In the genomic region with DNA sequence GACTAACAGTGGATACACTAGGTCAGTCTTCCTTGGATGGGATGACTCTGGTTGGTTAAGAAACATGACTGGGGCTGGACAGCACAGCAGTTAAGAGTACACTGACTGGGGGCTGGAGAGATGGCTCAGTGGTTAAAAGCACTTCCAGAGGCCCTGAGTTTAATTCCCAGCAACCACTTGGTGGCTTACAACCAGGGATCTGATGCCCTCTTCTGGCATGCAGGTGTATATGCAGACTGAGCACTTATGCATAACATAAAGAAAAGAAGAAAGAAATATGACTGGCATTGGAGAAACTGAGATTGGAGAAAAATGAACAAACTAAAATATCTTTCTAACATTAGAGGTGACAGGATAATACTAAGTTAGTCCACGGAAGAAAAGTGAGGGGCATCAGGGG, we compare ENCODE assay signal across 31 mouse cellular contexts. TPM values are rescaled to one million over a fixed set of nuclear protein-coding genes. Genes with fewer than 3 reads are reported as not detected.
DNase-seq lines count a peak whose midpoint lies in the region; ATAC-seq and TF ChIP-seq lines count a peak whose summit lies in the region.
"Had no signal": no experiment of that assay in that cellular context is flagged by ENCODE, and none has a peak within 500 bp of the region (broad histone marks: within the 10 kb centered on the region; RNA-seq: fewer than 3 reads in every experiment).

No protein-coding gene starts in this region.

- no peaks in the 10 kb centered on the region for H3K27me3 ChIP-seq in kidney, postnatal 0 days (ENCODE audit: insufficient read depth, low read length)
- no peaks in the 10 kb centered on the region for H3K27me3 ChIP-seq in midbrain, postnatal 0 days (ENCODE audit: insufficient read depth, low read length)
- no peaks in the 10 kb centered on the region for H3K27me3 ChIP-seq in midbrain, embryonic 11.5 days (ENCODE audit: control insufficient read depth, insufficient read depth, low read length)
- no peaks in the 10 kb centered on the region for H3K27me3 ChIP-seq in Patski
- H3K27me3 ChIP-seq in neural tube, embryonic 15.5 days (replicated peaks): no peaks in the 10 kb centered on the region
- H3K27me3 ChIP-seq: embryonic facial prominence, embryonic 13.5 days; forebrain, embryonic 13.5 days; limb, embryonic 13.5 days; liver, embryonic 15.5 days; midbrain, embryonic 12.5 days had no signal

- CTCF ChIA-PET in Patski (lab: Charles Lee): no interaction called here

- intact Hi-C loops in heart, postnatal 10 days (cut with DNase I): no loop called here

- no peak overlapping the region for H3K9ac ChIP-seq in kidney, postnatal 0 days (ENCODE audit: low read depth, low read length)
- no peak overlapping the region for H3K9ac ChIP-seq in midbrain, postnatal 0 days (replicated peaks; ENCODE audit: low read length, poor library complexity, severe bottlenecking)
- no peak overlapping the region for H3K9ac ChIP-seq in midbrain, embryonic 11.5 days (ENCODE audit: low read length)
- H3K9ac ChIP-seq in neural tube, embryonic 15.5 days (replicated peaks): no peak overlapping the region
- H3K9ac ChIP-seq: embryonic facial prominence, embryonic 13.5 days; forebrain, embryonic 13.5 days; limb, embryonic 13.5 days; liver, embryonic 15.5 days; midbrain, embryonic 12.5 days had no signal

- no peak overlapping the region for H3K27ac ChIP-seq in kidney, postnatal 0 days
- no peak overlapping the region for H3K27ac ChIP-seq in midbrain, postnatal 0 days (ENCODE audit: low read depth, low read length)
- no peak overlapping the region for H3K27ac ChIP-seq in midbrain, embryonic 11.5 days (ENCODE audit: low read depth, low read length)
- no peak overlapping the region for H3K27ac ChIP-seq in neural tube, embryonic 15.5 days (replicated peaks)
- H3K27ac ChIP-seq: embryonic facial prominence, embryonic 13.5 days; forebrain, embryonic 13.5 days; hindbrain, postnatal 0 days; limb, embryonic 13.5 days; liver, embryonic 15.5 days; midbrain, embryonic 12.5 days had no signal

- H3K36me3 ChIP-seq in kidney, postnatal 0 days (ENCODE audit: insufficient read depth, low read length): peaks cover 43% of the 10 kb centered on the region
- H3K36me3 ChIP-seq in midbrain, postnatal 0 days (ENCODE audit: insufficient read depth, low read length): peaks cover 43% of the 10 kb centered on the region
- H3K36me3 ChIP-seq in midbrain, embryonic 11.5 days (ENCODE audit: control insufficient read depth, insufficient read depth, low read length): peaks cover 17% of the 10 kb centered on the region; the same call in 1 of the 2 replicates
- peaks cover 73% of the 10 kb centered on the region for H3K36me3 ChIP-seq in neural tube, embryonic 15.5 days

- no peak for ATAC-seq in kidney, postnatal 0 days (replicated peaks; ENCODE audit: low FRiP score, low read depth)
- ATAC-seq in midbrain, postnatal 0 days (ENCODE audit: low FRiP score): no peak
- no peak for ATAC-seq in midbrain, embryonic 11.5 days (ENCODE audit: low FRiP score)
- ATAC-seq in Patski: no peak
- ATAC-seq in neural tube, embryonic 15.5 days (ENCODE audit: low FRiP score): no peak
- ATAC-seq: forebrain, embryonic 13.5 days; hindbrain, postnatal 0 days had no signal

- TF ChIP-seq CTCF in kidney, postnatal 0 days (IDR thresholded peaks at IDR 0.05; ENCODE audit: low read depth): peak; percentile 27; the same call in 1 of the 2 replicates
- TF ChIP-seq CTCF in midbrain, postnatal 0 days (IDR thresholded peaks at IDR 0.05): 0 out of 2 replicates have a peak, but pooled peaks have one; percentile 4
- peak; percentile 50 for TF ChIP-seq CTCF in Patski (IDR thresholded peaks at IDR 0.05)

- H3K9me3 ChIP-seq in kidney, postnatal 0 days (replicated peaks; ENCODE audit: low read length): no peaks in the 10 kb centered on the region
- no peaks in the 10 kb centered on the region for H3K9me3 ChIP-seq in midbrain, postnatal 0 days (ENCODE audit: low read length)
- H3K9me3 ChIP-seq in midbrain, embryonic 11.5 days (ENCODE audit: control insufficient read depth, low read length): no peaks in the 10 kb centered on the region
- H3K9me3 ChIP-seq in neural tube, embryonic 15.5 days (replicated peaks): no peaks in the 10 kb centered on the region
- H3K9me3 ChIP-seq: embryonic facial prominence, embryonic 13.5 days; forebrain, embryonic 13.5 days; limb, embryonic 13.5 days; liver, embryonic 15.5 days; midbrain, embryonic 12.5 days had no signal

- no peak overlapping the region for H3K4me2 ChIP-seq in kidney, postnatal 0 days (ENCODE audit: low read length)
- H3K4me2 ChIP-seq in midbrain, postnatal 0 days (ENCODE audit: low read depth, low read length, poor library complexity, severe bottlenecking): no peak overlapping the region
- no peak overlapping the region for H3K4me2 ChIP-seq in midbrain, embryonic 11.5 days
- H3K4me2 ChIP-seq in neural tube, embryonic 15.5 days: no peak overlapping the region
- H3K4me2 ChIP-seq: embryonic facial prominence, embryonic 13.5 days; forebrain, embryonic 13.5 days; heart, embryonic 11.5 days; limb, embryonic 13.5 days; liver, embryonic 15.5 days; midbrain, embryonic 12.5 days had no signal

- in situ Hi-C loops in Patski (cut with MboI; ENCODE audit: low pct_unique_long_range_greater_than_20kb): no loop called here

- POLR2A ChIA-PET in Patski (lab: Charles Lee): no interaction called here

- WGBS in kidney, postnatal 0 days: 91% methylated on average over 1 of the region's 1 CpGs
- WGBS in midbrain, postnatal 0 days: 94% methylated on average over 1 of the region's 1 CpGs
- 100% methylated on average over 1 of the region's 1 CpGs for WGBS in midbrain, embryonic 11.5 days
- WGBS in neural tube, embryonic 15.5 days: 96% methylated on average over 1 of the region's 1 CpGs

- no peak overlapping the region for H3K4me3 ChIP-seq in kidney, postnatal 0 days (replicated peaks; ENCODE audit: low read depth, low read length)
- H3K4me3 ChIP-seq in midbrain, postnatal 0 days (ENCODE audit: low read depth, low read length): no peak overlapping the region
- H3K4me3 ChIP-seq in midbrain, embryonic 11.5 days (ENCODE audit: low read depth, low read length): no peak overlapping the region
- no peak overlapping the region for H3K4me3 ChIP-seq in neural tube, embryonic 15.5 days (replicated peaks)
- H3K4me3 ChIP-seq: embryonic facial prominence, embryonic 13.5 days; erythroblast, embryonic 14.5 days; forebrain, embryonic 13.5 days; limb, embryonic 13.5 days; liver, embryonic 15.5 days; midbrain, embryonic 12.5 days had no signal

- no peaks in the 10 kb centered on the region for H3K4me1 ChIP-seq in kidney, postnatal 0 days (replicated peaks; ENCODE audit: insufficient read depth, low read length)
- H3K4me1 ChIP-seq in midbrain, postnatal 0 days (ENCODE audit: insufficient read depth, low read length): no peaks in the 10 kb centered on the region
- H3K4me1 ChIP-seq in midbrain, embryonic 11.5 days (ENCODE audit: control insufficient read depth, insufficient read depth, low read length): no peaks in the 10 kb centered on the region
- H3K4me1 ChIP-seq in neural tube, embryonic 15.5 days: no peaks in the 10 kb centered on the region
- H3K4me1 ChIP-seq: embryonic facial prominence, embryonic 13.5 days; forebrain, embryonic 13.5 days; limb, embryonic 13.5 days; liver, embryonic 15.5 days; midbrain, embryonic 12.5 days had no signal

- no peak for DNase-seq in kidney, postnatal 0 days (ENCODE audit: low spot score)
- DNase-seq in kidney, postnatal 4 days: no peak
- DNase-seq in midbrain, postnatal 0 days (ENCODE audit: low spot score): no peak
- no peak for DNase-seq in midbrain, embryonic 11.5 days (ENCODE audit: low spot score, missing footprints)
- no peak for DNase-seq in Patski (ENCODE audit: low read depth, low spot score)
- no peak for DNase-seq in heart, postnatal 10 days
- DNase-seq: adrenal gland, postnatal 14 days; cerebellum, adult 8-10 months; cerebellum, postnatal 36 days; embryo, embryonic 11 days; kidney, adult 11 months; layer of hippocampus, postnatal 36 days; retina, postnatal 1 day; right cerebral cortex, postnatal 25 days; spleen, adult 18-20 months; thymus, postnatal 25 days had no signal

RNA-seq across cellular contexts. Expression of gene Slc5a10, which starts 19.9 kb away (rescaled TPM):
- 19.6 and 21.2 TPM in 2 replicates for polyA plus RNA-seq in kidney, postnatal 0 days (2015; fragmentation: Nextera tagmentation; extraction: Ambion mirVana)
- not detected in 2 replicates for total RNA-seq in midbrain, postnatal 0 days (2014; rRNA removed)
- 0.09 and 0.19 TPM in 2 replicates for polyA plus RNA-seq in midbrain, postnatal 0 days (2015; fragmentation: Nextera tagmentation; extraction: Ambion mirVana)
- polyA plus RNA-seq in midbrain, embryonic 11.5 days (2014; fragmentation: Nextera tagmentation; extraction: Ambion mirVana): not detected in 2 replicates
- not detected for polyA plus RNA-seq in Patski (2021)
- polyA plus RNA-seq in neural tube, embryonic 15.5 days (2015; fragmentation: Nextera tagmentation; extraction: Ambion mirVana): not detected in 2 replicates
- not detected for total RNA-seq in heart, postnatal 10 days (2021)
- total RNA-seq: adrenal gland, postnatal 14 days; gastrocnemius, adult 18-20 months; monocyte, adult 5-6 weeks had no signal
- polyA plus RNA-seq: embryonic facial prominence, embryonic 13.5 days; erythroblast, embryonic 14.5 days; forebrain, embryonic 13.5 days; heart, embryonic 11.5 days; heart, postnatal 0 days; liver, embryonic 15.5 days; midbrain, embryonic 12.5 days; neural tube, embryonic 11.5 days; stomach, embryonic 14.5 days had no signal

RNA-seq across cellular contexts. Expression of gene Prpsap2, which starts 21.4 kb away (rescaled TPM):
- 27.8 and 28.2 TPM in 2 replicates for polyA plus RNA-seq in kidney, postnatal 0 days (2015; fragmentation: Nextera tagmentation; extraction: Ambion mirVana)
- total RNA-seq in midbrain, postnatal 0 days (2014; rRNA removed): 46.7 and 48.4 TPM in 2 replicates
- 42.1 and 43.5 TPM in 2 replicates for polyA plus RNA-seq in midbrain, postnatal 0 days (2015; fragmentation: Nextera tagmentation; extraction: Ambion mirVana)
- 51.7 and 55.4 TPM in 2 replicates for polyA plus RNA-seq in midbrain, embryonic 11.5 days (2014; fragmentation: Nextera tagmentation; extraction: Ambion mirVana)
- 32.7 TPM for polyA plus RNA-seq in Patski (2021)
- 43.1 and 49.8 TPM in 2 replicates for polyA plus RNA-seq in neural tube, embryonic 15.5 days (2015; fragmentation: Nextera tagmentation; extraction: Ambion mirVana)
- total RNA-seq in heart, postnatal 10 days (2021): 1 to 10 TPM; 8.5 to 9.6 TPM

RNA-seq across cellular contexts. Expression of gene Fam83g, which starts 56.6 kb away (rescaled TPM):
- polyA plus RNA-seq in kidney, postnatal 0 days (2015; fragmentation: Nextera tagmentation; extraction: Ambion mirVana): 2.7 and 2.9 TPM in 2 replicates
- 0.60 TPM in 1 of 2 replicates, not detected in the other for total RNA-seq in midbrain, postnatal 0 days (2014; rRNA removed)
- 0.06 and 0.16 TPM in 2 replicates for polyA plus RNA-seq in midbrain, postnatal 0 days (2015; fragmentation: Nextera tagmentation; extraction: Ambion mirVana)
- polyA plus RNA-seq in midbrain, embryonic 11.5 days (2014; fragmentation: Nextera tagmentation; extraction: Ambion mirVana): 0.19 and 0.59 TPM in 2 replicates
- polyA plus RNA-seq in Patski (2021): not detected
- 0.27 and 1.1 TPM in 2 replicates for polyA plus RNA-seq in neural tube, embryonic 15.5 days (2015; fragmentation: Nextera tagmentation; extraction: Ambion mirVana)
- total RNA-seq in heart, postnatal 10 days (2021): under 1 TPM; 0.12 to 0.29 TPM
- total RNA-seq: layer of hippocampus, postnatal 36 days; left cerebral cortex, postnatal 25 days; monocyte, adult 5-6 weeks had no signal

Comparison
In these comparisons a context has a peak if more than half of its experiments do, and no peak if none do; other contexts are left out.
1. RNA of gene Slc5a10, which starts 19.9 kb away (polyA plus RNA-seq): 19.6 to 21.2 TPM in kidney, postnatal 0 days; 0.09 to 0.19 TPM in midbrain, postnatal 0 days, not detected in midbrain, embryonic 11.5 days, not detected in neural tube, embryonic 15.5 days and not detected in Patski (single experiment); every median in the first group is over 10 times any median in the second.
2. Peak in every context shown above with its lines, with median percentiles within 50 percentile points of each other: CTCF ChIP-seq.